Mouse (Mus musculus): Measurements from ENCODE around the gene Dock4. TPM values are rescaled to one million over a fixed set of nuclear protein-coding genes. Genes with fewer than 3 reads are reported as not detected.

Dock4 gene
- polyA plus RNA-seq, 1 experiment from 2014 or later, result 6.4 TPM

- Histone ChIP-seq H3K36me3 (ENCODE audit: control insufficient read depth, insufficient read depth) (no peaks in the 10 kb centered on the region), H3K27ac (ENCODE audit: low read length) (no peak overlapping the region), H3K4me3 (ENCODE audit: low read length) (no peak overlapping the region), H3K27me3 (ENCODE audit: control insufficient read depth, insufficient read depth, low read length) (no peaks in the 10 kb centered on the region), H3K4me2 (ENCODE audit: low read depth, low read length) (no peak overlapping the region), H3K4me1 (ENCODE audit: control insufficient read depth, insufficient read depth, low read length) (peaks cover 6% of the 10 kb centered on the region), H3K9ac (ENCODE audit: low read length) (no peak overlapping the region), H3K9me3 (replicated peaks; ENCODE audit: control insufficient read depth, low read length) (no peaks in the 10 kb centered on the region)
- 76% methylated on average over 4 of the region's 4 CpGs for WGBS
- no peak for ATAC-seq (replicated peaks; ENCODE audit: extremely low read depth, insufficient read depth, low FRiP score)
Observed at GRCm38 (mm10) chr12:40657229-40657885, 211.6 kb downstream of the Dock4 start.

GRCm38 (mm10) chr12:40659689-40660088, 213.9 kb downstream of the Dock4 start:
- Histone ChIP-seq H3K36me3 (ENCODE audit: control insufficient read depth, insufficient read depth) (no peaks in the 10 kb centered on the region), H3K4me1 (ENCODE audit: control insufficient read depth, insufficient read depth, low read length) (peaks cover 6% of the 10 kb centered on the region), H3K27ac (ENCODE audit: low read length) (no peak overlapping the region), H3K27me3 (ENCODE audit: control insufficient read depth, insufficient read depth, low read length) (no peaks in the 10 kb centered on the region), H3K4me2 (ENCODE audit: low read depth, low read length) (no peak overlapping the region), H3K4me3 (ENCODE audit: low read length) (no peak overlapping the region), H3K9ac (ENCODE audit: low read length) (no peak overlapping the region), H3K9me3 (replicated peaks; ENCODE audit: control insufficient read depth, low read length) (no peaks in the 10 kb centered on the region)
- ATAC-seq (replicated peaks; ENCODE audit: extremely low read depth, insufficient read depth, low FRiP score), result peak; percentile 58; the same call in 1 of the 2 replicates
- 52% methylated on average over 6 of the region's 6 CpGs for WGBS

- Histone ChIP-seq H3K27me3 (ENCODE audit: control insufficient read depth, insufficient read depth, low read length) (no peaks in the 10 kb centered on the region), H3K4me3 (ENCODE audit: low read length) (no peak overlapping the region), H3K27ac (ENCODE audit: low read length) (no peak overlapping the region), H3K4me2 (ENCODE audit: low read depth, low read length) (no peak overlapping the region), H3K4me1 (ENCODE audit: control insufficient read depth, insufficient read depth, low read length) (peaks cover 8% of the 10 kb centered on the region; the same call in 1 of the 2 replicates), H3K9me3 (replicated peaks; ENCODE audit: control insufficient read depth, low read length) (no peaks in the 10 kb centered on the region), H3K36me3 (ENCODE audit: control insufficient read depth, insufficient read depth) (no peaks in the 10 kb centered on the region), H3K9ac (ENCODE audit: low read length) (no peak overlapping the region)
- ATAC-seq (replicated peaks; ENCODE audit: extremely low read depth, insufficient read depth, low FRiP score), result no peak
- 75% methylated on average over 2 of the region's 2 CpGs for WGBS
Observed at GRCm38 (mm10) chr12:40669460-40669859, 223.7 kb downstream of the Dock4 start.

- no peak for ATAC-seq (replicated peaks; ENCODE audit: extremely low read depth, insufficient read depth, low FRiP score)
- H3K9me3 ChIP-seq (replicated peaks; ENCODE audit: control insufficient read depth, low read length), result no peaks in the 10 kb centered on the region
- no peaks in the 10 kb centered on the region for H3K36me3 ChIP-seq (ENCODE audit: control insufficient read depth, insufficient read depth)
- no peak overlapping the region for H3K4me2 ChIP-seq (ENCODE audit: low read depth, low read length)
- no peak overlapping the region for H3K9ac ChIP-seq (ENCODE audit: low read length)
- H3K27ac ChIP-seq (ENCODE audit: low read length), result no peak overlapping the region
- H3K27me3 ChIP-seq (ENCODE audit: control insufficient read depth, insufficient read depth, low read length), result no peaks in the 10 kb centered on the region
- H3K4me1 ChIP-seq (ENCODE audit: control insufficient read depth, insufficient read depth, low read length), result peaks cover 9% of the 10 kb centered on the region; the same call in 1 of the 2 replicates
- no peak overlapping the region for H3K4me3 ChIP-seq (ENCODE audit: low read length)
Observed at GRCm38 (mm10) chr12:40670766-40671165, 225.0 kb downstream of the Dock4 start.

GRCm38 (mm10) chr12:40679713-40680112, 234.0 kb downstream of the Dock4 start:
- Histone ChIP-seq H3K4me1 (ENCODE audit: control insufficient read depth, insufficient read depth, low read length) (no peaks in the 10 kb centered on the region; the same call in 1 of the 2 replicates), H3K4me2 (ENCODE audit: low read depth, low read length) (no peak overlapping the region), H3K36me3 (ENCODE audit: control insufficient read depth, insufficient read depth) (no peaks in the 10 kb centered on the region), H3K27ac (ENCODE audit: low read length) (no peak overlapping the region), H3K4me3 (ENCODE audit: low read length) (no peak overlapping the region), H3K9ac (ENCODE audit: low read length) (no peak overlapping the region), H3K27me3 (ENCODE audit: control insufficient read depth, insufficient read depth, low read length) (no peaks in the 10 kb centered on the region), H3K9me3 (replicated peaks; ENCODE audit: control insufficient read depth, low read length) (no peaks in the 10 kb centered on the region)
- ATAC-seq (replicated peaks; ENCODE audit: extremely low read depth, insufficient read depth, low FRiP score), result no peak
- WGBS, result 53% methylated on average over 4 of the region's 4 CpGs

- no peaks in the 10 kb centered on the region; the same call in 1 of the 2 replicates for H3K4me1 ChIP-seq (ENCODE audit: control insufficient read depth, insufficient read depth, low read length)
- H3K27me3 ChIP-seq (ENCODE audit: control insufficient read depth, insufficient read depth, low read length), result no peaks in the 10 kb centered on the region
- no peak overlapping the region for H3K4me2 ChIP-seq (ENCODE audit: low read depth, low read length)
- WGBS, result 92% methylated on average over 1 of the region's 1 CpGs
- ATAC-seq (replicated peaks; ENCODE audit: extremely low read depth, insufficient read depth, low FRiP score), result no peak
- H3K9me3 ChIP-seq (replicated peaks; ENCODE audit: control insufficient read depth, low read length), result no peaks in the 10 kb centered on the region
- H3K9ac ChIP-seq (ENCODE audit: low read length), result no peak overlapping the region
- H3K27ac ChIP-seq (ENCODE audit: low read length), result no peak overlapping the region
- H3K36me3 ChIP-seq (ENCODE audit: control insufficient read depth, insufficient read depth), result no peaks in the 10 kb centered on the region
- H3K4me3 ChIP-seq (ENCODE audit: low read length), result no peak overlapping the region
Observed at GRCm38 (mm10) chr12:40680551-40680950, 234.8 kb downstream of the Dock4 start.

GRCm38 (mm10) chr12:40691444-40691843, 245.7 kb downstream of the Dock4 start:
- Histone ChIP-seq H3K4me2 (ENCODE audit: low read depth, low read length) (no peak overlapping the region), H3K36me3 (ENCODE audit: control insufficient read depth, insufficient read depth) (0 out of 2 replicates have a peak, but pooled peaks cover 2% of the 10 kb centered on the region), H3K27me3 (ENCODE audit: control insufficient read depth, insufficient read depth, low read length) (no peaks in the 10 kb centered on the region), H3K4me3 (ENCODE audit: low read length) (no peak overlapping the region), H3K9ac (ENCODE audit: low read length) (no peak overlapping the region), H3K4me1 (ENCODE audit: control insufficient read depth, insufficient read depth, low read length) (peaks cover 6% of the 10 kb centered on the region), H3K27ac (ENCODE audit: low read length) (no peak overlapping the region), H3K9me3 (replicated peaks; ENCODE audit: control insufficient read depth, low read length) (no peaks in the 10 kb centered on the region)
- ATAC-seq (replicated peaks; ENCODE audit: extremely low read depth, insufficient read depth, low FRiP score), result no peak
- WGBS, result 85% methylated on average over 4 of the region's 4 CpGs

- no peak for ATAC-seq (replicated peaks; ENCODE audit: extremely low read depth, insufficient read depth, low FRiP score)
- H3K4me3 ChIP-seq (ENCODE audit: low read length), result no peak overlapping the region
- no peak overlapping the region for H3K4me2 ChIP-seq (ENCODE audit: low read depth, low read length)
- 0 out of 2 replicates have a peak overlapping the region, but pooled peaks have one; percentile 35 for H3K27ac ChIP-seq (ENCODE audit: low read length)
- 0 out of 2 replicates have a peak, but pooled peaks cover 2% of the 10 kb centered on the region for H3K36me3 ChIP-seq (ENCODE audit: control insufficient read depth, insufficient read depth)
- no peaks in the 10 kb centered on the region for H3K9me3 ChIP-seq (replicated peaks; ENCODE audit: control insufficient read depth, low read length)
- no peak overlapping the region for H3K9ac ChIP-seq (ENCODE audit: low read length)
- 38% methylated on average over 2 of the region's 2 CpGs for WGBS
- H3K27me3 ChIP-seq (ENCODE audit: control insufficient read depth, insufficient read depth, low read length), result no peaks in the 10 kb centered on the region
- H3K4me1 ChIP-seq (ENCODE audit: control insufficient read depth, insufficient read depth, low read length), result peaks cover 6% of the 10 kb centered on the region
Observed at GRCm38 (mm10) chr12:40694082-40694721, 248.4 kb downstream of the Dock4 start.

GRCm38 (mm10) chr12:40698330-40698729, 252.6 kb downstream of the Dock4 start:
- Histone ChIP-seq H3K4me1 (ENCODE audit: control insufficient read depth, insufficient read depth, low read length) (peaks cover 6% of the 10 kb centered on the region), H3K9ac (ENCODE audit: low read length) (no peak overlapping the region), H3K4me3 (ENCODE audit: low read length) (no peak overlapping the region), H3K36me3 (ENCODE audit: control insufficient read depth, insufficient read depth) (0 out of 2 replicates have a peak, but pooled peaks cover 2% of the 10 kb centered on the region), H3K9me3 (replicated peaks; ENCODE audit: control insufficient read depth, low read length) (no peaks in the 10 kb centered on the region), H3K27me3 (ENCODE audit: control insufficient read depth, insufficient read depth, low read length) (no peaks in the 10 kb centered on the region), H3K4me2 (ENCODE audit: low read depth, low read length) (no peak overlapping the region), H3K27ac (ENCODE audit: low read length) (no peak overlapping the region)
- WGBS, result 88% methylated on average over 4 of the region's 4 CpGs
- no peak for ATAC-seq (replicated peaks; ENCODE audit: extremely low read depth, insufficient read depth, low FRiP score)
